Comparison of ENCODE assay signal across 8 mouse cellular contexts in the genomic region with DNA sequence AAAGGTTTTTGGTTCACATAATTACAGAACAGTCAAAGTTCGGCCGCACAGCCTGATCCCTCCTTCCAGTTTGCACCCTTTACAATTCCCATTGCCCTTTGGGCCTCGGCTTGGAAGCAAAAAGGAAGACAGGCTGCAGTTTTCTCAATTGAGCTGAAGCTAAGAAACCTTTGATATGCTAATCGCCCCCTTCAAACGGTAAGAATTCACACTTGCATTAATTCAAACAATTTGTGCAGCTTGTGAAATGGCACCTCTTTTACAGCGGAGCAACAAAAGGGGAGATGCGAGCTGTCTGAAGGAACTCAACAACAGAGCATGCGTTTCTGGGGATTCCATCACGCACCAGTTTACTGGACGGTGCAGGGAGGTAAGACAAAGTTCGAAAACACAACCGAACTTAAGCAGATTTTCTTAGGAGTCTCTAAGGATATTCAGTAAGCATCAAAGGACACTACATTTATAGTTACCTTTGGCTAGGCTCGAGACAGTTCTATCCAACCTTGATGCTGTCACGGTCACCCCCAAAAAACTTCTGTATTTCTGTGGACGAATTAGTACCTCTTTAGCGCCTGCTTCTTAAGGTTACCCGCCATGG. TPM values are rescaled to one million over a fixed set of nuclear protein-coding genes. Genes with fewer than 3 reads are reported as not detected.
DNase-seq lines count a peak whose midpoint lies in the region; ATAC-seq lines count a peak whose summit lies in the region.

No protein-coding gene starts in this region.

- H3K4me2 ChIP-seq in forebrain, embryonic 15.5 days (replicated peaks): peak overlapping the region; percentile 89
- peak overlapping the region; percentile 78 for H3K4me2 ChIP-seq in limb, embryonic 15.5 days
- H3K4me2 ChIP-seq in stomach, embryonic 16.5 days (ENCODE audit: low read depth, low read length): peak overlapping the region; percentile 73

- peak overlapping the region; percentile 98 for H3K9ac ChIP-seq in forebrain, embryonic 15.5 days (replicated peaks)
- peak overlapping the region; percentile 96 for H3K9ac ChIP-seq in limb, embryonic 15.5 days
- peak overlapping the region; percentile 93 for H3K9ac ChIP-seq in stomach, embryonic 16.5 days (ENCODE audit: low read length)

- no peaks in the 10 kb centered on the region for H3K36me3 ChIP-seq in megakaryocyte, embryonic 14.5 days (replicated peaks; ENCODE audit: low read length)
- H3K36me3 ChIP-seq in forebrain, embryonic 15.5 days: no peaks in the 10 kb centered on the region
- H3K36me3 ChIP-seq in limb, embryonic 15.5 days: no peaks in the 10 kb centered on the region
- H3K36me3 ChIP-seq in stomach, embryonic 16.5 days (ENCODE audit: control insufficient read depth, insufficient read depth, low read length): no peaks in the 10 kb centered on the region

- DNase-seq in right cerebral cortex, postnatal 4 days: no peak
- DNase-seq in left cerebral cortex, adult 9 months (ENCODE audit: low spot score in 2 of 2): no peak
- no peak for DNase-seq in cerebellum, postnatal 36 days

- no peaks in the 10 kb centered on the region for H3K9me3 ChIP-seq in megakaryocyte, embryonic 14.5 days
- no peaks in the 10 kb centered on the region for H3K9me3 ChIP-seq in forebrain, embryonic 15.5 days
- no peaks in the 10 kb centered on the region for H3K9me3 ChIP-seq in limb, embryonic 15.5 days
- H3K9me3 ChIP-seq in stomach, embryonic 16.5 days (replicated peaks; ENCODE audit: control insufficient read depth, low read length): no peaks in the 10 kb centered on the region

- peak overlapping the region; percentile 98 for H3K27ac ChIP-seq in forebrain, embryonic 15.5 days (replicated peaks)
- H3K27ac ChIP-seq in limb, embryonic 15.5 days: peak overlapping the region; percentile 100
- H3K27ac ChIP-seq in stomach, embryonic 16.5 days (ENCODE audit: low read length): peak overlapping the region; percentile 100; the same call in 1 of the 2 replicates

- peaks cover 59% of the 10 kb centered on the region for H3K4me1 ChIP-seq in megakaryocyte, embryonic 14.5 days
- H3K4me1 ChIP-seq in forebrain, embryonic 15.5 days: peaks cover 51% of the 10 kb centered on the region
- peaks cover 23% of the 10 kb centered on the region for H3K4me1 ChIP-seq in limb, embryonic 15.5 days
- peaks cover 15% of the 10 kb centered on the region for H3K4me1 ChIP-seq in stomach, embryonic 16.5 days (ENCODE audit: control insufficient read depth, insufficient read depth, low read length)

- H3K4me3 ChIP-seq in megakaryocyte, embryonic 14.5 days (replicated peaks): peak overlapping the region; percentile 96
- peak overlapping the region; percentile 70 for H3K4me3 ChIP-seq in forebrain, embryonic 15.5 days
- peak overlapping the region; percentile 96 for H3K4me3 ChIP-seq in limb, embryonic 15.5 days
- H3K4me3 ChIP-seq in stomach, embryonic 16.5 days (replicated peaks; ENCODE audit: low read length): peak overlapping the region; percentile 80

- H3K27me3 ChIP-seq in megakaryocyte, embryonic 14.5 days (replicated peaks): peaks cover 53% of the 10 kb centered on the region
- no peaks in the 10 kb centered on the region for H3K27me3 ChIP-seq in forebrain, embryonic 15.5 days
- H3K27me3 ChIP-seq in limb, embryonic 15.5 days: no peaks in the 10 kb centered on the region
- H3K27me3 ChIP-seq in stomach, embryonic 16.5 days (ENCODE audit: control insufficient read depth, insufficient read depth, low read length): no peaks in the 10 kb centered on the region

- WGBS in forebrain, embryonic 15.5 days: under 1% methylated on average over 17 of the region's 17 CpGs
- WGBS in limb, embryonic 15.5 days: 11% methylated on average over 17 of the region's 17 CpGs
- WGBS in stomach, embryonic 16.5 days: 12% methylated on average over 17 of the region's 17 CpGs

- no peak for ATAC-seq in megakaryocyte, adult 5-6 weeks (ENCODE audit: poor library complexity, severe bottlenecking)
- no peak for ATAC-seq in forebrain, embryonic 15.5 days (replicated peaks)
- no peak for ATAC-seq in limb, embryonic 15.5 days (ENCODE audit: insufficient number of reproducible peaks, low FRiP score, low TSS enrichment, low read depth)
- no peak for ATAC-seq in stomach, embryonic 16.5 days (ENCODE audit: insufficient read depth, low FRiP score)

RNA-seq across cellular contexts. Expression of a gene that starts 4.0 kb away (rescaled TPM):
- 5.4 and 12.3 TPM in 2 replicates for polyA plus RNA-seq in megakaryocyte, embryonic 14.5 days (2012; ENCODE audit: insufficient read depth, low replicate concordance)
- 1.7 and 4.0 TPM in 2 replicates for total RNA-seq in megakaryocyte, adult 5-6 weeks (2015)
- 1.9 and 2.2 TPM in 2 replicates for total RNA-seq in megakaryocyte, adult 5-6 weeks (2017)
- polyA plus RNA-seq in forebrain, embryonic 15.5 days (2015; fragmentation: Nextera tagmentation; extraction: Ambion mirVana): 99.4 and 119 TPM in 2 replicates
- 69.0 and 84.6 TPM in 2 replicates for polyA plus RNA-seq in limb, embryonic 15.5 days (2015; fragmentation: Nextera tagmentation; extraction: Ambion mirVana)
- 36.7 and 39.6 TPM in 2 replicates for polyA plus RNA-seq in stomach, embryonic 16.5 days (2015; fragmentation: Nextera tagmentation; extraction: Ambion mirVana)
